Mouse (Mus musculus) MEL (cell line): Measurements from ENCODE around the gene Vat1. TPM values are rescaled to one million over a fixed set of nuclear protein-coding genes. Genes with fewer than 3 reads are reported as not detected.
A peak's percentile ranks its signal among the peaks of the same experiment; 100 is the strongest.

ENCODE experiments used
- DNase-seq: peaks from one replicate; pipeline ENCODE4 v3.0.0; 2011; ENCODE audit warnings: low read depth, low spot score
- H3K27ac ChIP-seq: 2 replicates; pipeline ENCODE4 v1.5.1; 2012; ENCODE audit warnings: low read depth, mild to moderate bottlenecking, control low read depth, low read length, moderate library complexity; ENCODE audit not compliant: control insufficient read depth
- H3K27me3 ChIP-seq, 2 experiments: fragments of 150-350 bp in 1 of 2; sonication (generic) in 1 of 2; 2 replicates each; pipeline ENCODE4 v1.6.1; 2012; ENCODE audit warnings: low read length in 2 of 2, mild to moderate bottlenecking in 2 of 2, improper control_type of control experiment in 1 of 2, moderate library complexity in 1 of 2; ENCODE audit not compliant: insufficient read depth in 2 of 2, control insufficient read depth in 1 of 2
- H3K36me3 ChIP-seq, 2 experiments: 2 replicates each; pipeline ENCODE4 v1.6.1; 2012 to 2014; ENCODE audit warnings: low read length in 2 of 2, improper control_type of control experiment in 1 of 2, inconsistent platforms in 1 of 2, mild to moderate bottlenecking in 1 of 2; ENCODE audit not compliant: insufficient read depth in 2 of 2, control insufficient read depth in 1 of 2
- H3K4me1 ChIP-seq, 2 experiments: fragments of 150-350 bp in 1 of 2; sonication (generic) in 1 of 2; 2 replicates each; pipeline ENCODE4 v1.6.1; 2012; ENCODE audit warnings: low read length in 2 of 2, improper control_type of control experiment in 1 of 2, mild to moderate bottlenecking in 1 of 2; ENCODE audit not compliant: insufficient read depth in 2 of 2, control insufficient read depth in 1 of 2
- H3K4me3 ChIP-seq, 2 experiments: fragments of 150-350 bp in 1 of 2; sonication (generic) in 1 of 2; 2 replicates each; pipeline ENCODE4 v1.5.1; 2012; ENCODE audit warnings: low read depth in 2 of 2, low read length in 2 of 2, mild to moderate bottlenecking in 2 of 2, moderate library complexity in 2 of 2, control low read depth in 1 of 2, improper control_type of control experiment in 1 of 2; ENCODE audit not compliant: control insufficient read depth in 1 of 2, insufficient read depth in 1 of 2
- H3K79me2 ChIP-seq: 2 replicates; pipeline ENCODE4 v1.6.1; 2012; ENCODE audit warnings: mild to moderate bottlenecking, low read length, moderate library complexity; ENCODE audit not compliant: control insufficient read depth, poor library complexity, insufficient read depth
- H3K9ac ChIP-seq: 2 replicates; pipeline ENCODE4 v1.6.1; 2012; ENCODE audit warnings: low read depth, mild to moderate bottlenecking, control low read depth, low read length, moderate library complexity; ENCODE audit not compliant: control insufficient read depth, poor library complexity, severe bottlenecking
- H3K9me3 ChIP-seq: fragments of 150-350 bp; sonication (generic); replicated peaks from 2 replicates; pipeline ENCODE4 v1.6.1; 2012; ENCODE audit warnings: mild to moderate bottlenecking, low read length, improper control_type of control experiment, moderate library complexity; ENCODE audit not compliant: insufficient read depth
- BHLHE40 ChIP-seq: IDR thresholded peaks from 2 replicates; pipeline ENCODE4 v1.6.1; 2012; ENCODE audit warnings: low read depth, mild to moderate bottlenecking, inconsistent platforms, low read length, improper control_type of control experiment, borderline replicate concordance
- CHD1 ChIP-seq: IDR thresholded peaks from 2 replicates; pipeline ENCODE4 v1.6.1; 2012; ENCODE audit warnings: low read depth, mild to moderate bottlenecking, inconsistent platforms, low read length, improper control_type of control experiment
- CHD2 ChIP-seq: IDR thresholded peaks from 2 replicates; pipeline ENCODE4 v1.6.1; 2011; ENCODE audit warnings: low read length, improper control_type of control experiment
- CTCF ChIP-seq, 3 experiments: IDR thresholded peaks in 2 of 3; conservative IDR thresholded peaks in 1 of 3; 2 replicates each; pipeline ENCODE4 v1.5.1; 2011 to 2012; ENCODE audit warnings: low read length in 3 of 3, low read depth in 2 of 3, mild to moderate bottlenecking in 2 of 3, improper control_type of control experiment in 1 of 3, inconsistent platforms in 1 of 3, mixed read lengths in 1 of 3, moderate library complexity in 1 of 3; ENCODE audit not compliant: control insufficient read depth in 1 of 3, insufficient read depth in 1 of 3, poor library complexity in 1 of 3, severe bottlenecking in 1 of 3
- E2F4 ChIP-seq: IDR thresholded peaks from 2 replicates; pipeline ENCODE4 v1.6.1; 2011; ENCODE audit warnings: low read depth, low read length, improper control_type of control experiment, borderline replicate concordance
- ELF1 ChIP-seq: IDR thresholded peaks from 2 replicates; pipeline ENCODE4 v1.6.1; 2014; ENCODE audit warnings: low read depth, mild to moderate bottlenecking, inconsistent platforms, low read length, improper control_type of control experiment, moderate library complexity
- EP300 ChIP-seq, 2 experiments: IDR thresholded peaks; 2 replicates each; pipeline ENCODE4 v1.6.1; 2011; ENCODE audit warnings: improper control_type of control experiment in 2 of 2, low read length in 2 of 2, low read depth in 1 of 2, mild to moderate bottlenecking in 1 of 2
- ETS1 ChIP-seq: IDR thresholded peaks from 2 replicates; pipeline ENCODE4 v1.6.1; 2012; ENCODE audit warnings: low read depth, mild to moderate bottlenecking, inconsistent platforms, low read length, improper control_type of control experiment, moderate library complexity
- GABPA ChIP-seq: IDR thresholded peaks from 2 replicates; pipeline ENCODE4 v1.6.1; 2012; ENCODE audit warnings: low read depth, mild to moderate bottlenecking, inconsistent platforms, low read length, improper control_type of control experiment, moderate library complexity
- GATA1 ChIP-seq: IDR thresholded peaks from 2 replicates; pipeline ENCODE4 v1.6.1; 2011; ENCODE audit warnings: low read depth, low read length, improper control_type of control experiment
- HCFC1 ChIP-seq: IDR thresholded peaks from 2 replicates; pipeline ENCODE4 v1.6.1; 2012; ENCODE audit warnings: low read depth, mild to moderate bottlenecking, inconsistent platforms, low read length, improper control_type of control experiment, moderate library complexity
- JUND ChIP-seq: IDR thresholded peaks from 2 replicates; pipeline ENCODE4 v1.6.1; 2011; ENCODE audit warnings: low read depth, mild to moderate bottlenecking, improper control_type of control experiment, low read length
- MAX ChIP-seq: IDR thresholded peaks from 2 replicates; pipeline ENCODE4 v1.6.1; 2011; ENCODE audit warnings: low read length, improper control_type of control experiment
- MAZ ChIP-seq: IDR thresholded peaks from 2 replicates; pipeline ENCODE4 v1.6.1; 2012; ENCODE audit warnings: low read depth, mild to moderate bottlenecking, inconsistent platforms, low read length, improper control_type of control experiment
- MXI1 ChIP-seq: IDR thresholded peaks from 2 replicates; pipeline ENCODE4 v1.6.1; 2011; ENCODE audit warnings: mild to moderate bottlenecking, low read depth, low read length, improper control_type of control experiment
- MYC ChIP-seq: IDR thresholded peaks from 2 replicates; pipeline ENCODE4 v1.6.1; 2011; ENCODE audit warnings: low read depth, mild to moderate bottlenecking, low read length, improper control_type of control experiment, moderate library complexity
- POLR2A ChIP-seq, 2 experiments: IDR thresholded peaks; 2 replicates each; pipeline ENCODE4 v1.6.1; 2011 to 2012; ENCODE audit warnings: low read length in 2 of 2, mild to moderate bottlenecking in 2 of 2, control low read depth in 1 of 2, improper control_type of control experiment in 1 of 2, low read depth in 1 of 2, moderate library complexity in 1 of 2; ENCODE audit not compliant: control insufficient read depth in 1 of 2, insufficient read depth in 1 of 2, poor library complexity in 1 of 2
- RCOR1 ChIP-seq: IDR thresholded peaks from 2 replicates; pipeline ENCODE4 v1.6.1; 2012; ENCODE audit warnings: low read depth, mild to moderate bottlenecking, inconsistent platforms, low read length, improper control_type of control experiment
- SIN3A ChIP-seq: IDR thresholded peaks from 2 replicates; pipeline ENCODE4 v1.6.1; 2012; ENCODE audit warnings: low read length, improper control_type of control experiment, inconsistent platforms
- SMC3 ChIP-seq: IDR thresholded peaks from 2 replicates; pipeline ENCODE4 v1.6.1; 2011; ENCODE audit warnings: low read depth, low read length, improper control_type of control experiment
- TAL1 ChIP-seq: IDR thresholded peaks from 2 replicates; pipeline ENCODE4 v1.6.1; 2012; ENCODE audit warnings: mild to moderate bottlenecking, inconsistent platforms, low read length, moderate library complexity, mixed read lengths
- TBP ChIP-seq: IDR thresholded peaks from 2 replicates; pipeline ENCODE4 v1.8.0; 2011; ENCODE audit warnings: low read depth, low read length, improper control_type of control experiment
- TCF12 ChIP-seq: IDR thresholded peaks from 2 replicates; pipeline ENCODE4 v1.6.1; 2014; ENCODE audit warnings: low read depth, mild to moderate bottlenecking, inconsistent platforms, low read length, improper control_type of control experiment, moderate library complexity
- USF1 ChIP-seq: IDR thresholded peaks from 2 replicates; pipeline ENCODE4 v1.6.1; 2014; ENCODE audit warnings: low read depth, mild to moderate bottlenecking, inconsistent platforms, low read length, improper control_type of control experiment, moderate library complexity
- USF2 ChIP-seq, 2 experiments: IDR thresholded peaks; 2 replicates each; pipeline ENCODE4 v1.6.1; 2011 to 2012; ENCODE audit warnings: improper control_type of control experiment in 2 of 2, low read length in 2 of 2, borderline replicate concordance in 1 of 2, inconsistent platforms in 1 of 2, low read depth in 1 of 2, mild to moderate bottlenecking in 1 of 2; ENCODE audit not compliant: insufficient read depth in 1 of 2
- ZC3H11A ChIP-seq: IDR thresholded peaks from 2 replicates; pipeline ENCODE4 v1.6.1; 2012; ENCODE audit warnings: low read depth, mild to moderate bottlenecking, inconsistent platforms, low read length, improper control_type of control experiment
- ZKSCAN1 ChIP-seq: IDR thresholded peaks from 2 replicates; pipeline ENCODE4 v1.6.1; 2012; ENCODE audit warnings: low read depth, mild to moderate bottlenecking, inconsistent platforms, low read length, improper control_type of control experiment, moderate library complexity
- ZMIZ1 ChIP-seq: IDR thresholded peaks from 2 replicates; pipeline ENCODE4 v1.6.1; 2012; ENCODE audit warnings: low read depth, mild to moderate bottlenecking, inconsistent platforms, low read length, improper control_type of control experiment, moderate library complexity
- ZNF384 ChIP-seq: IDR thresholded peaks from 2 replicates; pipeline ENCODE4 v1.6.1; 2012; ENCODE audit warnings: low read depth, mild to moderate bottlenecking, inconsistent platforms, low read length, improper control_type of control experiment
- polyA plus RNA-seq, 2 experiments: library from polyadenylated mRNA; stranded (reverse) in 1 of 2; unstranded in 1 of 2; fragments of >175 nt in 1 of 2; fragments of >200 nt in 1 of 2; gene quantifications; 2 replicates each; pipeline versions ENCODE4 v1.2.1 to v1.2.4; 2012; ENCODE audit warnings: low replicate concordance in 2 of 2, low read depth in 1 of 2; ENCODE audit not compliant: insufficient read length in 2 of 2, insufficient read depth in 1 of 2, missing spikeins in 1 of 2
- total RNA-seq: library from RNA; depleted of rRNA; stranded (reverse); fragments of 300-350 nt; gene quantifications from 2 replicates; pipeline ENCODE4 v1.2.3, GENCODE M21; 2012

The Vat1 gene
- total and polyA plus RNA-seq, 3 experiments, result 43.9 to 125 TPM; not detected in 1

- H3K4me1 ChIP-seq, result peaks cover 12 to 33% of the 10 kb centered on the region in 2 experiments
Observed at GRCm38 (mm10) chr11:101464211-101465100, 1.6 kb downstream of the Vat1 start, which contains the start of gene Rnd2. Gene Rnd2, plus strand, starts transcription at chr11:101464999.

GRCm38 (mm10) chr11:101462583-101463440 is 3.2 kb downstream of the Vat1 start:
- Histone ChIP-seq H3K36me3 (peaks cover 0 to 27% of the 10 kb centered on the region in 2 experiments; a peak in 3 of 4 replicates), H3K27me3 (no peaks in the 10 kb centered on the region), H3K4me1 (peaks cover 12 to 33% of the 10 kb centered on the region in 2 experiments), H3K4me3 (no peak overlapping the region; a peak in 1 of 4 replicates), H3K9ac (peak overlapping the region; percentile 78), H3K27ac (peak overlapping the region; percentile 82), H3K9me3 (no peaks in the 10 kb centered on the region), H3K79me2 (peaks cover 6% of the 10 kb centered on the region; the same call in 1 of the 2 replicates)
- peak; percentile 91 for DNase-seq
- TF ChIP-seq HCFC1, result peak; percentile 12; the same call in 1 of the 2 replicates
- TF ChIP-seq POLR2A (IDR thresholded peaks at IDR 0.05; ENCODE audit: control insufficient read depth in 1 of 2, insufficient read depth in 1 of 2, low read depth in 1 of 2, low read length in 2 of 2, poor library complexity in 1 of 2), result no peak; a peak in 1 of 4 replicates
- no peak for TF ChIP-seq MAX
- peak; percentile 88 for TF ChIP-seq TAL1
- peak; percentile 90 for TF ChIP-seq TCF12
- no peak for TF ChIP-seq E2F4
- no peak for TF ChIP-seq ZKSCAN1
- peak; percentile 85 to 89 for TF ChIP-seq EP300 (IDR thresholded peaks at IDR 0.05; ENCODE audit: low read depth in 1 of 2, low read length in 2 of 2)
- TF ChIP-seq ETS1, result peak; percentile 79
- peak; percentile 82 for TF ChIP-seq ZNF384
- no peak for TF ChIP-seq MYC
- no peak for TF ChIP-seq JUND
- no peak for TF ChIP-seq USF1
- no peak for TF ChIP-seq MAZ
- no peak for TF ChIP-seq GABPA
- TF ChIP-seq SMC3, result no peak
- TF ChIP-seq BHLHE40, result no peak
- no peak for TF ChIP-seq CHD1
- peak; percentile 88 for TF ChIP-seq GATA1
- no peak for TF ChIP-seq ZMIZ1
- no peak for TF ChIP-seq CTCF (IDR thresholded peaks at IDR 0.05 in 2 of 3, conservative IDR thresholded peaks at IDR 0.05 in 1 of 3; ENCODE audit: control insufficient read depth in 1 of 3, insufficient read depth in 1 of 3, low read depth in 2 of 3, low read length in 3 of 3, poor library complexity in 1 of 3, severe bottlenecking in 1 of 3)
- 0 out of 2 replicates have a peak, but pooled peaks have one; percentile 11 for TF ChIP-seq ELF1
- TF ChIP-seq CHD2, result no peak
- no peak for TF ChIP-seq ZC3H11A

More at GRCm38 (mm10) chr11:101464211-101465100, 1.6 kb downstream of the Vat1 start, which contains the start of gene Rnd2:
- Histone ChIP-seq H3K27ac (peak within 1 kb of the TSS; percentile 82), H3K36me3 (peaks cover 0 to 27% of the 10 kb centered on the region in 2 experiments; a peak in 3 of 4 replicates), H3K9ac (peak within 1 kb of the TSS; percentile 78), H3K27me3 (no peaks in the 10 kb centered on the region), H3K9me3 (no peaks in the 10 kb centered on the region), H3K4me3 (peak within 1 kb of the TSS; percentile 70 to 82), H3K79me2 (peaks cover 6% of the 10 kb centered on the region; the same call in 1 of the 2 replicates)
- peak; percentile 85 for DNase-seq
- TF ChIP-seq MXI1 (0 out of 2 replicates have a peak, but pooled peaks have one; percentile 24), TBP (peak; percentile 58), USF2 (IDR thresholded peaks at IDR 0.05; ENCODE audit: borderline replicate concordance in 1 of 2, insufficient read depth in 1 of 2, low read depth in 1 of 2, low read length in 2 of 2) (no peak), EP300 (IDR thresholded peaks at IDR 0.05; ENCODE audit: low read depth in 1 of 2, low read length in 2 of 2) (peak; percentile 12 to 21; a peak in 2 of 4 replicates), HCFC1 (peak; percentile 26; the same call in 1 of the 2 replicates), RCOR1 (no peak; the same call in 1 of the 2 replicates), CHD1 (peak; percentile 73), SIN3A (no peak)
